Mouse (Mus musculus) frontal cortex, postnatal 10 days (tissue): ENCODE measurements around the gene Atp8a2.

Experiments used
- DNase-seq, 2 experiments: peaks; one replicate each; pipeline ENCODE4 v3.0.0; 2022; ENCODE audit warnings: low spot score in 2 of 2, mixed read lengths in 1 of 2

Gene Atp8a2

GRCm38 (mm10) chr14:60152373-60152772 lies 44.6 kb downstream of the Atp8a2 start:
- DNase-seq: no peak

DNA sequence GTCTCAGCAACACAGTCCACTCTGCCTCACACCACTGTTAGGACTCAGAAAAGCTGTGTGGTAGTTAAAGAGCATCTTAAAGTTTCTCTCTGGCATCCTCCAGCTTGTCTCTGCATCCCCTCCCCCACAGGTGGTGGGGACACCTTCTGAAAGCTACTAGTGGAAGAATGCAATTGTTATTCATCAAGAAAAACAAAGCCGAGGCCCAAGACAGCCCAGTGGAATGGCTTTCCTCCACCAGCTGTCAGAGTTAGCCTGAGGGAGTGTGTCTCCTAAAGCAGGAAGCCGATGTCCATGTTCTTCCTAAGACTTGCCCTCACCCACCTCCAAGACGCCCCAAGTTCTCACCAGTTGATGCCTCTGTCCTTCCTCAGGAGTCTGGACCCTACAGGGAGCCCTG lies 48.1 kb downstream of the Atp8a2 start:
- DNase-seq: no peak

DNA sequence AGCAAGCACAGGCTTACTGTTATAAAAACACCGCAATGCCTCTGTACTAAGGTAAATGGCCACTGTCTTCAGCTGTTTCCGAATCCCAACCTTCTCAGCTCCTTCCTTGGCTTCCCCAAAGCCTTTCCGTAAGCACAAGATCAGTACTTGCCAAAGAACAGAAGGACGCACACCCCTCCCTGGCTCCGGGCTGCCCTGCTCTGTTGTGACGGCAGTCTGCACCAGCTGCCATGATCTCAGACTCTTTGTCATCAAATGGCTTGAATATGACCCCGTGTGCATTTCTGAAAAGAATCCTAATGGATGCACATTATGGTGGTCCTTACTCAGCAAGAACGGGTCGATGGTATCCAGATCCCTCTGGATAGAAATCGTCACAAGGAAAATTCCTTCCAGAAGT lies 53.7 kb downstream of the Atp8a2 start:
- DNase-seq: no peak

DNA sequence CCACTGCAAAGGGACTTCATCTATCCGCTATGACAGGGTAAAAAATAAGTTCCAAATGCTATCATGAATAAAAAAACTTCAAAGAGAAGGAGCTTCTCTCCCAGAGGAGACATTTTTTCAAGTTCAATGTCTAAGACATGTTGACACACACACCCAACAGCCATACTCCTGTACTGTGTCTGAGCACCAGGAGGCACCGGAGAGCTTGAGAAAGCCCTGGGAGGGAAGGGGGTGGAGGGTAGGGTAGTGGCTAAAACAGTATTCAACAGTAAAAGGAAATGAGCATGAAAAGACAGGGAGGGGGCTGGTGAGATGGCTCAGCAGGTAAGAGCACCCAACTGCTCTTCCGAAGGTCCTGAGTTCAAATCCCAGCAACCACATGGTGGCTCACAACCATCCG lies 58.6 kb downstream of the Atp8a2 start:
- no peak for DNase-seq

- DNase-seq: no peak
These were observed 59.2 kb downstream of the Atp8a2 start for GRCm38 (mm10) chr14:60137812-60138211.

GRCm38 (mm10) chr14:60135801-60136200 lies 61.2 kb downstream of the Atp8a2 start:
- no peak for DNase-seq

DNA sequence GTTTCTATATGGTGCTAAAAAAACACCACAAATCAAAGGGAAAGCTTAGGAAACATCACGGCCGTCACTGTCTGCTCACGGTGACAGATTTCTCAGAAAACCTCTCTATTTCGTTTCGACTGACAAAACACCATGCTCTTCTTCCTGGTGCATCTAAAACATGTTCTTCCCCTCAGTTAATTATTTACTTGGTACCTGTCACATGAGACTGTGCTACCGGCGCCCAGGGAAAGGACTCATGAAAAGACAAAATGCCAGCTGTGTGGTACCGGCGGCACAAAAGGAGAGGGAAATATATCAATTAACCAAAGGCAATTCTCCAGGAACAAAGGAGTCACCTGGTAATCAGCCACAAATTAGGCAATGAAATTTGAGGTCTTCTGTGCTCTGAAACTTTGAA lies 62.3 kb downstream of the Atp8a2 start:
- no peak for DNase-seq

- DNase-seq: no peak
These were observed 65.6 kb downstream of the Atp8a2 start for GRCm38 (mm10) chr14:60131196-60131876.

- no peak for DNase-seq
These were observed 67.4 kb downstream of the Atp8a2 start for GRCm38 (mm10) chr14:60129564-60129963.

DNA sequence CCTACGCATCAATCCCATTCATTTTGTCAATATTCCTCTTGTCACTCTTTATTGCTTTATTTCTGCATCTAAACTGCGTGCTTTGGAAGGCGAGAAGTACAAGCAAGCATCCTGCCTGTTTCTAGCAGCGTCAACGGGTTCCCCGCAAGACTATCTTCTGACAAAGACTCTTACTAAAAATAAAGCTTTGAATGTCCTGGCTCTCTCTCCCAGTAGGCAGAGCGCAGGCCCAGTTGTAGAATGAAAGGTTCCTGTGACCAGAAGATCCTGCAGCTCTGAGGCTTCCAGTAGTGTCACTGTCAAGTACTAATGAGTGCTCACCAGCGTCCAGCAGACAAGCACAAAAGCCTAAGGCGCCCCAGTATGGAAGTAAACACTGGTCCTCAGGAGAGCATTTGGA lies 71.8 kb downstream of the Atp8a2 start:
- DNase-seq: no peak

DNA sequence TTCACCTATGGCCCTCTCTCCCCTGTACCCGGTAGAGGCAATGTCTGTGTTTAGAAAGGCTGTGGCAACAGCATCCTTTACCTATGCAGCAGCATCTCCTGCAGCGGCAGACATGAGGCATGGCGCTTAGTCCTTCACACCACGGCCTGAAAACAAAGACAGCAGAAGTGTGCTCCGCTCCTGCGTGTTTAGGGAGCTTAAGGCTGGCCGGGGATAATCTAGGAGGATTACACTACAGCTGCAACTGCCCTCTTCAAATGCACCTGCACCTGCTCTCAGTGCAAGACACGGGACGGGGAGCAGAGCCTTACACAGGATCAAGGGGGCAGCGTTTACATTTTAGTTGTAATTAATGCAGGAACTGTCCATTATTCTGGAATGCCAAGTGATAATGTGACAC lies 75.4 kb downstream of the Atp8a2 start:
- DNase-seq: no peak

- no peak for DNase-seq
These were observed 79.0 kb downstream of the Atp8a2 start for GRCm38 (mm10) chr14:60117792-60118585.

- DNase-seq: peak in 1 of 2 experiments; percentile 18
These were observed 109.9 kb downstream of the Atp8a2 start for GRCm38 (mm10) chr14:60086808-60087725.

GRCm38 (mm10) chr14:60086254-60086807 lies 110.6 kb downstream of the Atp8a2 start:
- DNase-seq: no peak

- no peak for DNase-seq
These were observed 114.2 kb downstream of the Atp8a2 start for GRCm38 (mm10) chr14:60082771-60083170.

DNA sequence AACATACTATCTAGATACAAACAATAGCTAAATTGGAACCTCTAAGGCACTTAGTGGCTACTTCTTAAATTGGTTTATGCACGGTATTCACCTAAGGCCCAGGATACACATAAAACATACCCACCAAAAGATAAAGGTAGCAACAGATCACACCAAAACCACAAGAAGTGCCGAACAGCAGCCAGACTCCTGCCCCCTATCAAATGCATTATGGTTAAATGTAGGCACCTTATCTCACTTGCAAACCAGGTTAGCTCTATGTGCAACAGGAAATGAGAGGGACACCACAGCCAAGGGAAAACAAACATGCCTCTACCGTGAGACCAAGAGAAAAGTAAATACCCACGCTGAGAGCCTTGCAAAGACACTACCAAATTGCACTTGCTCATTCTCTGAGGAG lies 124.5 kb downstream of the Atp8a2 start:
- no peak for DNase-seq

GRCm38 (mm10) chr14:60065186-60065585 lies 131.8 kb downstream of the Atp8a2 start:
- no peak for DNase-seq

DNA sequence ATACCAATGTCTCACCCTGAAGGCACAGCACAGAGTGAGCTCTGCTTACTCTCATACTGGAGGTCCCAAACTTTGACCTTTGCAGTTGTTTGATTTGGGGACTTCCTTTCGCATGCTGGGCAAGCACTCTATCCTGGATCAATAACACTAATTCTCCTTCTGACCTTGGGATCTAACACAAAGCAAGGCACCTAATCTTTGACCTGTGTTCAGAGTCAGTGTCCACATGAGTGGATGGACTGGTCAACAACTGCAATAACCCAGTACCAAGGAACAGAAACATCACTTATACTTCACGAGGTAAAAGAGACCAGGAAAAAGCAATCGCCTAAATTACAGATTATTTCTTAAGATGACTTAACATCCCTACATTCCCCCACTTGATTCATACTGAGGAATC lies 136.0 kb downstream of the Atp8a2 start:
- DNase-seq: no peak

GRCm38 (mm10) chr14:60058867-60059266 lies 138.1 kb downstream of the Atp8a2 start:
- no peak for DNase-seq

DNA sequence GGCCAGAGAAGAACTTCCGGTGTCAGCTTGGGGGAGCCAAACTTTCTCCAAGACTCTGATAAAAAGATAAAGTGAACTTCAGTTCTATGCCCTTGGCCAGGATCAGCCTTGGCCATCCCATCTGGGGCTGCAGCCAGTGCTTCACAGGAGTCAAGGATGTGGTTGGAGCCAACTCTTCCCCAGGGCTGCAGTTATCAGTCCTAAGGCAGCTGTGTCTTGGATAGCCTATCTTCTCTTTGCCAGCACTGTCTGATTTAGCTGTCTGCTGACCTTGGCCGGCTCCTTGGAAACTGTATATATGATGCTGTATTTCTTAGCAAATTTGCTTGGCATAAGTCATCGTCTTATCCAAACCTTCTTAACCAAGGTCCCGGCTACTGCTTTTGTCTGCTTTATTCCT lies 141.7 kb downstream of the Atp8a2 start:
- no peak for DNase-seq

DNA sequence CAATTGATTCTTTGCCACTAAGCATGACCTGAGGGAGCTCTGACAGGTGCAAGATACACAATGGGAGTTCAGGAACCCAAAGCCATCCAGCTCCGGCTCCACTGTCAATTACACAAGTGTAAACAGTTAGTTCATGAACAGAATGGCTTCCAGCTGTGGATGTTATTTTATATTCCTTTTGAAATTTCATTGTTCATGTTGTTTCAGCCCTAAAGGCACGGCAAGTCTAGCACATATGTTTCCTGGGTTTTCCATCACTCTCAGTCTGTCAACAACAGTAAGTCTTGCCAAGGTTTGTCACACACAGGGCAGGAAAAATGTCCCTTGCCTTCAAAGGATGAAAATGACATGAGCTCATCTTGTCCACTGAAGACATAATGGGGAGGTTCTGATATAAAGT lies 166.3 kb downstream of the Atp8a2 start:
- DNase-seq: no peak

- no peak for DNase-seq
These were observed 169.8 kb downstream of the Atp8a2 start for GRCm38 (mm10) chr14:60027139-60027538.
